Mouse (Mus musculus): ENCODE measurements around the gene Pgam2. TPM values are rescaled to one million over a fixed set of nuclear protein-coding genes. Genes with fewer than 3 reads are reported as not detected.
"Not testable (repeated sequence)": the region's sequence is repeated elsewhere in the genome, so short reads cannot be mapped to it uniquely, and the experiment has no call there.

The Pgam2 gene
- polyA plus RNA-seq, 1 experiment from 2014 or later: 3.7 TPM

- no peaks in the 10 kb centered on the region for H3K9me3 ChIP-seq
- no peak overlapping the region for H3K4me2 ChIP-seq
- no peak overlapping the region for H3K9ac ChIP-seq
- peaks cover 15% of the 10 kb centered on the region for H3K4me1 ChIP-seq
- H3K4me3 ChIP-seq (replicated peaks): no peak overlapping the region
- 50% methylated on average over 1 of the region's 1 CpGs for WGBS
- peaks cover 14% of the 10 kb centered on the region for H3K36me3 ChIP-seq (replicated peaks)
- ATAC-seq (ENCODE audit: low FRiP score): no peak
- H3K27me3 ChIP-seq: peaks cover 3% of the 10 kb centered on the region; the same call in 1 of the 2 replicates
- H3K27ac ChIP-seq: no peak overlapping the region
Observed at GRCm38 (mm10) chr11:5836126-5836525, 32.6 kb upstream of the Pgam2 start.

- WGBS: 89% methylated on average over 7 of the region's 7 CpGs
- H3K4me1 ChIP-seq: peaks cover 15% of the 10 kb centered on the region
- H3K27ac ChIP-seq: no peak overlapping the region
- no peak for ATAC-seq (ENCODE audit: low FRiP score)
- H3K4me2 ChIP-seq: no peak overlapping the region
- no peak overlapping the region for H3K9ac ChIP-seq
- H3K4me3 ChIP-seq (replicated peaks): no peak overlapping the region
- peaks cover 22% of the 10 kb centered on the region for H3K36me3 ChIP-seq (replicated peaks)
- no peaks in the 10 kb centered on the region for H3K9me3 ChIP-seq
- peaks cover 3% of the 10 kb centered on the region; the same call in 1 of the 2 replicates for H3K27me3 ChIP-seq
Observed at GRCm38 (mm10) chr11:5835057-5835456, 31.5 kb upstream of the Pgam2 start.

GRCm38 (mm10) chr11:5834506-5834905, 31.0 kb upstream of the Pgam2 start:
- H3K9ac ChIP-seq: no peak overlapping the region
- peaks cover 15% of the 10 kb centered on the region for H3K4me1 ChIP-seq
- H3K4me2 ChIP-seq: no peak overlapping the region
- H3K9me3 ChIP-seq: no peaks in the 10 kb centered on the region
- ATAC-seq (ENCODE audit: low FRiP score): no peak
- no peak overlapping the region for H3K4me3 ChIP-seq (replicated peaks)
- H3K36me3 ChIP-seq (replicated peaks): peaks cover 27% of the 10 kb centered on the region
- peaks cover 3% of the 10 kb centered on the region; the same call in 1 of the 2 replicates for H3K27me3 ChIP-seq
- 87% methylated on average over 9 of the region's 9 CpGs for WGBS
- no peak overlapping the region for H3K27ac ChIP-seq

GRCm38 (mm10) chr11:5829327-5829726, 25.8 kb upstream of the Pgam2 start:
- no peak overlapping the region for H3K27ac ChIP-seq
- WGBS: 93% methylated on average over 12 of the region's 12 CpGs
- no peak for ATAC-seq (ENCODE audit: low FRiP score)
- H3K9ac ChIP-seq: no peak overlapping the region
- H3K9me3 ChIP-seq: no peaks in the 10 kb centered on the region
- peaks cover 37% of the 10 kb centered on the region for H3K36me3 ChIP-seq (replicated peaks)
- H3K4me1 ChIP-seq: no peaks in the 10 kb centered on the region
- no peak overlapping the region for H3K4me2 ChIP-seq
- H3K4me3 ChIP-seq (replicated peaks): no peak overlapping the region
- H3K27me3 ChIP-seq: no peaks in the 10 kb centered on the region

DNA sequence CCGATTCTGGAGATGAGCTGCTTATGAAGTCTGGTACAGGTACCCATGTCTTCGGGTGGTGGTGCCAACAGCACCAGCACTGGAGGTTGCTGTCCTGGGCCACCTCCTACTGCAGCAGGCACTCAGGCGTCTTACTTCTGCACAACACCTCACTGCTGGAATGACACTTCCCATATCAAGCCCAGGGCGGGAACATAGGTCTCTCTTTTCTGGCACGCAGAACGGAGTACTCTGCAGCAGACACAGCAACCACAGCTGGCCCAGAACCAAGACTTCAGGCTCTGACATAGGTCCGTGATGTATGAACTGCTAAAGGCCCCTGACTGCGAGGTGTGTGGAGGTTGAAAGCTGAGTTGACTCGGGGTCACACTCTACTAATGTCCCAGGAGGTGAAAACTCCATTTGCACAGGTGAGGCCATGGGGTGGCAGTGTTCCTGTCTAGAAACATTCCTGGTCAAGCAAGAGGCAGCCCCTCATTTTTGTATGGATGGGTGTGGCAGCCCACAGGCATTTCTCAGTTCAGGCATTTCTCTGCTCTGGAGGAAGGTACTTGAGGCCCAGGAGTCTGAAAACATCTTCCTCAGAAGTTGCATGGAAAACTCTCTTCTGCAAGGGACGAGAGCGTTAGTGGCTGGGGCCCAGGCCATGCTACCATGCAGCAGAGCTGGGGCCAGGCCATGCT, 25.1 kb upstream of the Pgam2 start:
- 91% methylated on average over 11 of the region's 11 CpGs for WGBS
- H3K9ac ChIP-seq: no peak overlapping the region
- H3K36me3 ChIP-seq (replicated peaks): peaks cover 32% of the 10 kb centered on the region
- no peaks in the 10 kb centered on the region for H3K4me1 ChIP-seq
- H3K27ac ChIP-seq: no peak overlapping the region
- H3K4me3 ChIP-seq (replicated peaks): no peak overlapping the region
- H3K4me2 ChIP-seq: no peak overlapping the region
- no peaks in the 10 kb centered on the region for H3K9me3 ChIP-seq
- ATAC-seq (ENCODE audit: low FRiP score): no peak
- no peaks in the 10 kb centered on the region for H3K27me3 ChIP-seq

GRCm38 (mm10) chr11:5827931-5828330, 24.4 kb upstream of the Pgam2 start:
- no peak for ATAC-seq (ENCODE audit: low FRiP score)
- H3K4me3 ChIP-seq (replicated peaks): no peak overlapping the region
- H3K4me2 ChIP-seq: no peak overlapping the region
- H3K27me3 ChIP-seq: no peaks in the 10 kb centered on the region
- 91% methylated on average over 5 of the region's 5 CpGs for WGBS
- H3K9me3 ChIP-seq: no peaks in the 10 kb centered on the region
- no peak overlapping the region for H3K27ac ChIP-seq
- H3K36me3 ChIP-seq (replicated peaks): peaks cover 31% of the 10 kb centered on the region
- H3K4me1 ChIP-seq: no peaks in the 10 kb centered on the region
- no peak overlapping the region for H3K9ac ChIP-seq

DNA sequence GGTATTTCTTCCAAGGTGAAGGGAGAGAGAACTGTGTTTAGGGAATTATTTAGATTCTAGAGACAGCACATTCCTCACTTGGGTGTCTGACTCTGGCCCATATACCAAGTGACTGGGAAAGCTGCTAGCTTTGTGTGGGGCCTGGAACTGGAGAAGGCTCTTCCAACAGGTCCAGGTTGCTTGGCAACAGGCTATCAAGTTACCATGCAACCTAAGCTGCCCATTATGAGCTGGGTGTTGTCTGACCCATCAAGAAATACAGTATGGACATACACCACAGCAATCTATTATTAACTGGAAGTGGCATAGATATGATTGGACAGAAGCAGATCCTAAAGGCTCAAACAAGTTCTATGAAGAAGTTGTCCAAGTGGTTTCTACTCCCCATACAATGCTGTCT, 21.9 kb upstream of the Pgam2 start:
- H3K4me1 ChIP-seq: no peaks in the 10 kb centered on the region
- peaks cover 19% of the 10 kb centered on the region for H3K36me3 ChIP-seq (replicated peaks)
- no peaks in the 10 kb centered on the region for H3K27me3 ChIP-seq
- no peak overlapping the region for H3K9ac ChIP-seq
- no peak overlapping the region for H3K27ac ChIP-seq
- H3K9me3 ChIP-seq: no peaks in the 10 kb centered on the region
- no peak overlapping the region for H3K4me3 ChIP-seq (replicated peaks)
- ATAC-seq (ENCODE audit: low FRiP score): no peak
- H3K4me2 ChIP-seq: no peak overlapping the region

DNA sequence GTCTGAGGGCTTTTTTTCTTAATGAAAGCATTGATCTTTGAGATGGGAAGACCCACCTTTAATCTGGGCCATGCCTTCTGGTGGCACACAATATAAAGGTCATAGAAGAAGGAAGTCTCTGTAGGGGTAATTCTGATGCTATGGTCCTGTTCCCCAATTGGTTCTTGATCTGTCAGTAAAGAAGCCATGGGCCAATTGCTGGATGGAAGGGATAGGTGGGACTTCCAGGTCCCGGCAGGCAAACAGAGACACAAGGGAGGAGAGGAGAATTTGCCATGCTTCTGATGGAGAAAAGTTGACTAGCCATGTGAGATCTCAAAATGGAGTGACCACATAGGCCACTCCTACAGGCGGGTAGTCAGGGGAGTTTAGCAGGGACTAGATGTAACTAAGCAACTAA, 15.7 kb upstream of the Pgam2 start:
- no peak overlapping the region for H3K4me2 ChIP-seq
- H3K36me3 ChIP-seq (replicated peaks): no peaks in the 10 kb centered on the region
- no peaks in the 10 kb centered on the region for H3K9me3 ChIP-seq
- no peak overlapping the region for H3K4me3 ChIP-seq (replicated peaks)
- ATAC-seq (ENCODE audit: low FRiP score): no peak
- no peaks in the 10 kb centered on the region for H3K27me3 ChIP-seq
- no peak overlapping the region for H3K27ac ChIP-seq
- H3K4me1 ChIP-seq: no peaks in the 10 kb centered on the region
- no peak overlapping the region for H3K9ac ChIP-seq
- WGBS: 67% methylated on average over 2 of the region's 2 CpGs

DNA sequence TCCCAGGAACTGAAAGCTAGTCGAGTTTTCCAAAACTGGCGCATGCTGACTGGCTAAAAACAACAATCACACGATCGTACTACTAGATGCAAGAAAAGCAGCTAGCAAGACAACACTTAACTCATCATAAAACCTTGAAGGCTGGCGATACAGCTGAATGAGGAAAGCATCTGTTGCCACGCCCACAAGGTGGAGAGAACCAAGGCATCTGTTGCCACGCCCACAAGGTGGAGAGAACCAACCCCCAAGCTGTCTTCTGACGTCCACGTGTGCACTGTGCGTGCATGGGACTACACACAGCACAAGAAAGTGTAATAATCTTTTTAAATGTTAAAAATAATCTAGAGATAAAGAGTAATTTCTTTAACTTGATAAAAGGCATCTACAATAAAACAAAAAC, 9.8 kb upstream of the Pgam2 start:
- WGBS: 82% methylated on average over 10 of the region's 10 CpGs
- Histone ChIP-seq H3K9me3 (no peaks in the 10 kb centered on the region), H3K27ac (no peak overlapping the region), H3K36me3 (replicated peaks) (no peaks in the 10 kb centered on the region), H3K4me2 (no peak overlapping the region), H3K4me3 (replicated peaks) (no peak overlapping the region), H3K9ac (no peak overlapping the region), H3K4me1 (no peaks in the 10 kb centered on the region), H3K27me3 (no peaks in the 10 kb centered on the region)
- ATAC-seq (ENCODE audit: low FRiP score): no peak

GRCm38 (mm10) chr11:5809487-5809886, 6.0 kb upstream of the Pgam2 start:
- not testable (repeated sequence) for H3K9me3 ChIP-seq; H3K4me1 ChIP-seq; H3K27me3 ChIP-seq; H3K4me3 ChIP-seq (replicated peaks); H3K4me2 ChIP-seq; H3K9ac ChIP-seq; ATAC-seq (ENCODE audit: low FRiP score); H3K36me3 ChIP-seq (replicated peaks); H3K27ac ChIP-seq
- 90% methylated on average over 4 of the region's 4 CpGs for WGBS

- H3K4me1 ChIP-seq: peaks cover 6% of the 10 kb centered on the region; the same call in 1 of the 2 replicates
- H3K36me3 ChIP-seq (replicated peaks): no peaks in the 10 kb centered on the region
- no peak overlapping the region for H3K27ac ChIP-seq
- no peak overlapping the region for H3K9ac ChIP-seq
- no peak overlapping the region for H3K4me2 ChIP-seq
- no peaks in the 10 kb centered on the region for H3K27me3 ChIP-seq
- peaks cover 2% of the 10 kb centered on the region; the same call in 1 of the 2 replicates for H3K9me3 ChIP-seq
- WGBS: 83% methylated on average over 9 of the region's 9 CpGs
- H3K4me3 ChIP-seq (replicated peaks): no peak overlapping the region
- ATAC-seq (ENCODE audit: low FRiP score): no peak
Observed at GRCm38 (mm10) chr11:5807956-5808355, 4.4 kb upstream of the Pgam2 start.

- no peak overlapping the region for H3K4me2 ChIP-seq
- peaks cover 6% of the 10 kb centered on the region; the same call in 1 of the 2 replicates for H3K4me1 ChIP-seq
- WGBS: 91% methylated on average over 3 of the region's 3 CpGs
- H3K9ac ChIP-seq: no peak overlapping the region
- no peaks in the 10 kb centered on the region for H3K27me3 ChIP-seq
- H3K36me3 ChIP-seq (replicated peaks): peaks cover 11% of the 10 kb centered on the region
- no peak overlapping the region for H3K4me3 ChIP-seq (replicated peaks)
- H3K27ac ChIP-seq: no peak overlapping the region
- H3K9me3 ChIP-seq: peaks cover 2% of the 10 kb centered on the region; the same call in 1 of the 2 replicates
- no peak for ATAC-seq (ENCODE audit: low FRiP score)
Observed at GRCm38 (mm10) chr11:5805711-5806110, 2.2 kb upstream of the Pgam2 start.

GRCm38 (mm10) chr11:5804174-5804573, 641 bp upstream of the Pgam2 start:
- H3K36me3 ChIP-seq (replicated peaks): peaks cover 26% of the 10 kb centered on the region
- H3K27me3 ChIP-seq: no peaks in the 10 kb centered on the region
- peaks cover 6% of the 10 kb centered on the region; the same call in 1 of the 2 replicates for H3K4me1 ChIP-seq
- H3K9ac ChIP-seq: no peak overlapping the region
- no peak overlapping the region for H3K4me3 ChIP-seq (replicated peaks)
- ATAC-seq (ENCODE audit: low FRiP score): no peak
- no peak overlapping the region for H3K4me2 ChIP-seq
- peaks cover 2% of the 10 kb centered on the region; the same call in 1 of the 2 replicates for H3K9me3 ChIP-seq
- 82% methylated on average over 5 of the region's 5 CpGs for whole genome bisulfite sequencing
- H3K27ac ChIP-seq: no peak overlapping the region

All from forebrain, embryonic 12.5 days (tissue).